Mouse (Mus musculus) embryo, embryonic 10.5 days (tissue): ENCODE measurements around the gene Rnf13.

Experiments used
- DNase-seq: peaks from one replicate; pipeline ENCODE4 v3.0.0-alpha.2; 2015; ENCODE audit warnings: low spot score

Rnf13 gene

DNA sequence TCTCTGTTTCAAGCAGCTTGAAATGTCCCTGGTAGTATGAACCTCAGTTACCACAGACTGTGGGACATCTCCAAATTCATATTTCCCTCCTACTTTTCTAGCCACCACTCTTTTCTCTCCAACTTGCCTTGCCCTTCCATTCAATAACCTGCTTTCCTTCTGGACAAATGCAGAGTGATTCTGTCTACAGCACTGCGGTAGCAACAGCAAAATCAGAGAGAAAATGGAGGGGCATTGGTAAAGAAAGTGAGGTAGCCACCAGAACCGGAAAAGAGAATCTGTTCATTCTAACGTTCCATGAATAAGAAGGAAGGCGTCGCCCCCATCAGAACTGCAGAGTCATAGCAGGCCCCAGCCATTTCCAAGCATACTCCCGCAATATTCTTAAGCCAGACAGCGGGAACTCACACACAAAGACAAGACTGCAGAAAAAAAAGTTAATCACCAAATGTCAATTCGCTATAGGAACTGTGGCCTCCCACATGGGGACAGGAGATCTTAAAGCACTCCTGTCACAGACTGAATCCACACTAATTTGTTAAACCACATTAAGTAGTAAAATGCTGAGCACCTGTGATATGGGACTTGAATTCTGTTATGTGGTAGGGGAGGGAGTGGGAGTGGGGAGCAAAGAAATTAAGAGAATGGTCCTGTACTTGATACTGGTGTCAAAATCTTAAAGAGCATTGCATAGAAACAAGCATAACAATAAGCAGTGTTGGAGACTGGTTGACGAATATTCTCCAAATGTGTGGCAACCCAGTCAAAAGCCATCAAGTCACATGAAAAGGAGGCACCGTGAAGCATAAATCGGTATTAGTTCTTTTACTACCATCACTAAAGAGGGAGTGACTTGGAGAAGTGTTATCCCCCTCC is 110.2 kb downstream of the Rnf13 start:
- peak; percentile 65 for DNase-seq

DNA sequence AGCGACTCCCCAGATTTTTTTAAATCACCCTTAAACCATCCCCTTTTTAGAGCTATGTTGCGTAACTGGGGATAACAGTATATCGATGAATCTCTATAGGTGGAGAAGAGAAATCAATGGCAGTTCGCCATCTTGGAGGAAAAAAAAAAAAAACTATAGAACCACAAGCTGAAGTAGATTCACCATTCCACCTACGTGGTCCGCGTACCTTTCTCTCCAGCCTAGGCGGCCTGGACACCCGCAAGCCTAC is 110.7 kb downstream of the Rnf13 start:
- DNase-seq: peak; percentile 72

DNA sequence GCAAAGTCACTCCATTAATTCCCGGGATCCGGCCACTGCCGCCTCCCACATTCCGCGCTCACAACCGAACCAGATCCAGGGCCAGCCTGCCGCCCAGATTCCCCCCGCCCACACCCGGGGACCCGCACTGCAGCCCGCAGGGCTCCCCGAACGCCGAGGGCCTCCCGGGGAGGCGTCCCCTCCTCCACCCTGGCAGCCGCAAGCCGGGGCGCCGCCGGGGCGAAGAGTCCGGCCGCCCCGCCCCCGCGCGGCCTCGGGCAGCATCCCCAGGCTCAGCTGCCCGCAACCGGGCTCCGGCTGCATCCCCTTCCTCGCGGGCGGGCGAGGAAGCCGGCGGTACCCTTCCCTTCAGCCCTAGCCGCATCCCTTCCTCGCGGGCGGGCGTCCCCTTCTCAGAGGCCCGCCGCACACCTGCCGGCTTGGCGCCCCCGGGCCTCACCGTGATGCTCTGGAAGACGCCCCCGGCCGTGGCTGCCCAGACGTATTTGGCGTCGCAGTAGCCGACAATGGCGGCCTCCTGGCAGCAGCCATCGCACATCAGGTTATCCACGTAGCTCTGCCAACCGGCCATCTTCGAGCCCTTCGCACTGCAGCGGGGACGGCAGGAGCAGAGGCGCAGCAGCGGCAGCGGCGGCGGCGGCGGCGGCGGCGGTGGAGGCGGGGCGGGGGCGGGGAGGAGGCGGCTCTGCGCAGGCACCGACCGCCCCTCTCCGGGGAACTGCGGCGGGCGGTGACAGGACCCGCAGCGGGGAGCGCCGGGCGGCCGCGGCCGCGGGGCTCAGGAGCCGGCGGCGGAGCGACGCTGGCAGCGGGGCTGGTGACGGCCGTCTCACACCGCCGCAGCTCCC is 111.3 kb downstream of the Rnf13 start:
- no peak for DNase-seq

DNA sequence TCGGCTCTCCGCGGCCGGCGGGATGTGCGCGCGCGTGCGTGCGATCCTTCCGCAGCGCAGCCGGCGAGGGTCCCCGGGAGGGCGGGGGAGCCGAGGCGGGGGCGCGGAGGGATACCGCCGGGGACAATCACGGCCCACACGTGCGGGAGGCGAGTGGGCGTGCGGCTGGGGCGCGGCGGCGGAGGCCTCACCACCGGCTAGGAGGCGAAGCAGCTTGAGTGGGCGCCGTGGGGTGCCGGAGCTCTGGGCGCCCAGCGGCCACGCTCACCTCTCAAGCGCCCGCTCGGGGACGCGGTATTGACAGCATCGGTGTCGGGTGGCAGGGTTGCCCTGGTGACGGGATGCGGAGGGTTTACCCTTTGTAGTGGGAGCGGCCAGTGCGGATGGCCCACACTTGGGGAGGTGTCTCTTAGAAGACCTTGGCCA is 111.9 kb downstream of the Rnf13 start, which contains the start of gene Pfn2:
TSS of gene Pfn2 (minus strand) at position 320 of the 426 bp plus-strand sequence.
- peak; percentile 86 for DNase-seq

DNA sequence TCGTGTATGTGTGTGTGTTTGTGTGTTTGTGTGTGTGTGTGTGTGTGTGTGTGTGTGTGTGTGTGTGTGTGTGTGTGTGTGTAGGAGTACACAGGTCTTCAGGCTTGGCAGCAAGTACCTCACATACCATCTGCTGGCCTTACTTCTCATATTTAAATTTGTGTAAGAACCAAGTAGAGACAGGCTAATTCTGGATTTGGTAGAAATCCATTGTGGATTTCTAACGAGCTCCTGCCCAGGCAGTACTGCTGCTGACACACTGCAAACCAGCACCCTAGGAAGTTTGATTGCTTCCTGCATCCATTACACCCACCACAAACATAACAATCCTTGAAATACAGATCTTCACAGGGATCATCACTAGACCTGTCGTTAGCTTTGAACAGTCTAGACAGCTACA is 147.1 kb downstream of the Rnf13 start:
- no peak for DNase-seq
